Mouse (Mus musculus) testis, postnatal 10 days (tissue): ENCODE data around the gene Cadm4.
"Not testable (repeated sequence)": the region's sequence is repeated elsewhere in the genome, so short reads cannot be mapped to it uniquely, and the experiment has no call there.

ENCODE experiments used
- DNase-seq: peaks from one replicate; pipeline ENCODE4 v3.0.0; 2021; ENCODE audit warnings: low spot score

Cadm4 gene

GRCm38 (mm10) chr7:24467886-24468285, 13.9 kb upstream of the Cadm4 start:
- DNase-seq = no peak

- DNase-seq = no peak
Measured at GRCm38 (mm10) chr7:24469126-24469525, 12.7 kb upstream of the Cadm4 start.

- DNase-seq = no peak
Measured at GRCm38 (mm10) chr7:24470356-24470755, 11.5 kb upstream of the Cadm4 start.

GRCm38 (mm10) chr7:24472442-24472841, 9.4 kb upstream of the Cadm4 start:
- DNase-seq = no peak

- DNase-seq = no peak
Measured at GRCm38 (mm10) chr7:24472937-24473336, 8.9 kb upstream of the Cadm4 start.

GRCm38 (mm10) chr7:24473913-24474529, 7.8 kb upstream of the Cadm4 start:
- peak; percentile 81 for DNase-seq

GRCm38 (mm10) chr7:24474811-24475506, 6.9 kb upstream of the Cadm4 start:
- no peak for DNase-seq

- no peak for DNase-seq
Measured at GRCm38 (mm10) chr7:24476338-24476737, 5.5 kb upstream of the Cadm4 start.

GRCm38 (mm10) chr7:24476856-24477255, 5.0 kb upstream of the Cadm4 start:
- DNase-seq = no peak

- DNase-seq = no peak
Measured at GRCm38 (mm10) chr7:24478911-24479310, 2.9 kb upstream of the Cadm4 start.

GRCm38 (mm10) chr7:24479685-24480084, 2.1 kb upstream of the Cadm4 start:
- DNase-seq = no peak

GRCm38 (mm10) chr7:24480121-24480941, 1.5 kb upstream of the Cadm4 start:
- DNase-seq = no peak

GRCm38 (mm10) chr7:24480986-24481473, 793 bp upstream of the Cadm4 start:
- no peak for DNase-seq

- no peak for DNase-seq
Measured at GRCm38 (mm10) chr7:24482208-24483020, 591 bp downstream of the Cadm4 start.

- DNase-seq = not testable (repeated sequence)
Measured at GRCm38 (mm10) chr7:24483291-24483690, 1.5 kb downstream of the Cadm4 start.

- no peak for DNase-seq
Measured at GRCm38 (mm10) chr7:24485481-24485880, 3.7 kb downstream of the Cadm4 start.

- DNase-seq = no peak
Measured at GRCm38 (mm10) chr7:24486654-24487130, 4.9 kb downstream of the Cadm4 start.

GRCm38 (mm10) chr7:24487403-24487802, 5.6 kb downstream of the Cadm4 start:
- DNase-seq = no peak

- DNase-seq = no peak
Measured at GRCm38 (mm10) chr7:24488303-24488702, 6.5 kb downstream of the Cadm4 start.

GRCm38 (mm10) chr7:24499856-24500577, 18.2 kb downstream of the Cadm4 start:
- DNase-seq = peak; percentile 73

GRCm38 (mm10) chr7:24500929-24501328, 19.1 kb downstream of the Cadm4 start:
- peak; percentile 74 for DNase-seq
